Mouse (Mus musculus): Measurements from ENCODE around the gene Gm11037. TPM values are rescaled to one million over a fixed set of nuclear protein-coding genes. Genes with fewer than 3 reads are reported as not detected.

The Gm11037 gene
- total RNA-seq (2023) = not detected

GRCm38 (mm10) chr2:131132930-131133547, at the start of gene Gm11037:
Gene Gm11037, plus strand, starts transcription at chr2:131133497.

GRCm38 (mm10) chr2:131086667-131087390, 46.5 kb upstream of the Gm11037 start, which contains the start of gene Siglec1:
Gene Siglec1, minus strand, starts transcription at chr2:131086765.

GRCm38 (mm10) chr2:131127161-131127730, 6.1 kb upstream of the Gm11037 start, which contains the start of gene Hspa12b:
Gene Hspa12b, plus strand, starts transcription at chr2:131127280.

GRCm38 (mm10) chr2:131159938-131160581, 26.8 kb downstream of the Gm11037 start, which contains the start of gene 1700037H04Rik:
Gene 1700037H04Rik, minus strand, starts transcription at chr2:131160081.

GRCm38 (mm10) chr2:131179990-131180587, 46.8 kb downstream of the Gm11037 start, which contains the start of gene Cenpb:
Gene Cenpb, minus strand, starts transcription at chr2:131180067.

Other genes with a start within 250 kb of the Gm11037 start
- gene 4930402H24Rik, start 227.1 kb upstream of the Gm11037 start, total RNA-seq (2023) = 10 to 100 TPM; 18.4 to 24.3 TPM
- 10 to 100 TPM; 49.0 to 56.8 TPM for gene Atrn, start 227.0 kb upstream of the Gm11037 start, total RNA-seq (2023)
- gene Gfra4, start 90.4 kb upstream of the Gm11037 start, total RNA-seq (2023) = not detected
- gene Adam33, start 69.7 kb upstream of the Gm11037 start, total RNA-seq (2023) = 1 to 10 TPM; 3.1 to 3.7 TPM
- 1 to 10 TPM; 3.8 to 4.1 TPM for gene Siglec1, start 46.7 kb upstream of the Gm11037 start, total RNA-seq (2023)
- not detected for gene Hspa12b, start 6.2 kb upstream of the Gm11037 start, total RNA-seq (2023)
- 10 to 100 TPM; 50.5 to 51.9 TPM for gene 1700037H04Rik, start 26.6 kb downstream of the Gm11037 start, total RNA-seq (2023)
- gene Cenpb, start 46.6 kb downstream of the Gm11037 start, total RNA-seq (2023) = 10 to 100 TPM; 23.1 to 26.1 TPM
- gene Cdc25b, start 53.5 kb downstream of the Gm11037 start, total RNA-seq (2023) = 10 to 100 TPM; 56.9 to 60.2 TPM
- gene Spef1, start 53.8 kb downstream of the Gm11037 start, total RNA-seq (2023) = 1 to 10 TPM; 2.0 to 2.4 TPM
- 10 to 100 TPM; 14.0 to 17.7 TPM for gene Ap5s1, start 73.6 kb downstream of the Gm11037 start, total RNA-seq (2023)
- 10 to 100 TPM; 11.4 to 11.5 TPM for gene Mavs, start 100.6 kb downstream of the Gm11037 start, total RNA-seq (2023)
- gene Pank2, start 129.0 kb downstream of the Gm11037 start, total RNA-seq (2023) = 10 to 100 TPM; 40.1 to 40.2 TPM
- gene Rnf24, start 219.4 kb downstream of the Gm11037 start, total RNA-seq (2023) = 1 to 10 TPM; 5.2 to 9.1 TPM

Data from neutrophil, adult 83 days (primary cell).